In genomic region chr17:78298140-78298539, GRCm38 (mm10) we compare ENCODE assay signal across 9 mouse cellular contexts.
DNase-seq lines count a peak whose midpoint lies in the region; ATAC-seq lines count a peak whose summit lies in the region.
"Had no signal": no experiment of that assay in that cellular context is flagged by ENCODE, and none has a peak within 500 bp of the region (broad histone marks: within the 10 kb centered on the region; RNA-seq: fewer than 3 reads in every experiment).

No protein-coding gene starts in this region.

- no peaks in the 10 kb centered on the region for H3K9me3 ChIP-seq in liver, embryonic 11.5 days (ENCODE audit: control insufficient read depth, low read length)
- H3K9me3 ChIP-seq in kidney, embryonic 16.5 days (ENCODE audit: low read length), result no peaks in the 10 kb centered on the region
- H3K9me3 ChIP-seq in neural tube, embryonic 15.5 days (replicated peaks), result no peaks in the 10 kb centered on the region

- H3K4me1 ChIP-seq in liver, embryonic 11.5 days (replicated peaks; ENCODE audit: control insufficient read depth, insufficient read depth, low read length), result peaks cover 26% of the 10 kb centered on the region
- peaks cover 8% of the 10 kb centered on the region for H3K4me1 ChIP-seq in kidney, embryonic 16.5 days (ENCODE audit: insufficient read depth, low read length)
- H3K4me1 ChIP-seq in neural tube, embryonic 15.5 days, result no peaks in the 10 kb centered on the region; the same call in 1 of the 2 replicates

- DNase-seq in CD4-positive, CD25-positive, alpha-beta regulatory T cell, adult 2 months (ENCODE audit: low read depth, low spot score), result peak; percentile 9
- no peak for DNase-seq in liver, embryonic 11.5 days (ENCODE audit: low spot score)
- DNase-seq in liver, result no peak
- no peak for DNase-seq in cerebellum, adult 8-10 months
- DNase-seq in left cerebral cortex, adult 9 months (ENCODE audit: low spot score in 2 of 2), result no peak

- no peak overlapping the region for H3K4me2 ChIP-seq in liver, embryonic 11.5 days
- H3K4me2 ChIP-seq in kidney, embryonic 16.5 days (replicated peaks; ENCODE audit: low read depth, low read length), result no peak overlapping the region
- no peak overlapping the region for H3K4me2 ChIP-seq in neural tube, embryonic 15.5 days

- no peak overlapping the region for H3K27ac ChIP-seq in liver, embryonic 11.5 days (ENCODE audit: low read depth, low read length)
- no peak overlapping the region for H3K27ac ChIP-seq in kidney, embryonic 16.5 days (ENCODE audit: low read length)
- H3K27ac ChIP-seq in neural tube, embryonic 15.5 days (replicated peaks), result no peak overlapping the region

- no peaks in the 10 kb centered on the region for H3K27me3 ChIP-seq in liver, embryonic 11.5 days (replicated peaks; ENCODE audit: control insufficient read depth, insufficient read depth, low read length)
- no peaks in the 10 kb centered on the region for H3K27me3 ChIP-seq in kidney, embryonic 16.5 days (ENCODE audit: insufficient read depth, low read length)
- H3K27me3 ChIP-seq in neural tube, embryonic 15.5 days (replicated peaks), result no peaks in the 10 kb centered on the region

- no peaks in the 10 kb centered on the region for H3K36me3 ChIP-seq in liver, embryonic 11.5 days (ENCODE audit: control insufficient read depth, insufficient read depth, low read length)
- H3K36me3 ChIP-seq in kidney, embryonic 16.5 days (ENCODE audit: insufficient read depth, low read length), result peaks cover 6% of the 10 kb centered on the region; the same call in 1 of the 2 replicates
- H3K36me3 ChIP-seq in neural tube, embryonic 15.5 days, result no peaks in the 10 kb centered on the region

- 68% methylated on average over 5 of the region's 5 CpGs for WGBS in liver, embryonic 11.5 days
- WGBS in kidney, embryonic 16.5 days, result 76% methylated on average over 5 of the region's 5 CpGs
- WGBS in neural tube, embryonic 15.5 days, result 86% methylated on average over 5 of the region's 5 CpGs

- ATAC-seq in CD4-positive, CD25-positive, alpha-beta regulatory T cell, adult 4 months, result no peak
- ATAC-seq in liver, embryonic 11.5 days (replicated peaks; ENCODE audit: low FRiP score), result peak; percentile 8; the same call in 1 of the 2 replicates
- ATAC-seq in kidney, embryonic 16.5 days (ENCODE audit: low FRiP score, low TSS enrichment), result peak; percentile 79
- 0 out of 2 replicates have a peak, but pooled peaks have one; percentile 28 for ATAC-seq in neural tube, embryonic 15.5 days (ENCODE audit: low FRiP score)

- no peak overlapping the region for H3K4me3 ChIP-seq in liver, embryonic 11.5 days (ENCODE audit: low read depth, low read length)
- no peak overlapping the region for H3K4me3 ChIP-seq in kidney, embryonic 16.5 days (ENCODE audit: low read length)
- no peak overlapping the region for H3K4me3 ChIP-seq in neural tube, embryonic 15.5 days (replicated peaks)
- H3K4me3 ChIP-seq: erythroblast, embryonic 14.5 days had no signal

- H3K9ac ChIP-seq in liver, embryonic 11.5 days (ENCODE audit: low read depth, low read length), result no peak overlapping the region
- no peak overlapping the region for H3K9ac ChIP-seq in kidney, embryonic 16.5 days (replicated peaks; ENCODE audit: low read length)
- no peak overlapping the region for H3K9ac ChIP-seq in neural tube, embryonic 15.5 days (replicated peaks)
